Comparison of ENCODE assay signal across 8 mouse cellular contexts in the genomic region with DNA sequence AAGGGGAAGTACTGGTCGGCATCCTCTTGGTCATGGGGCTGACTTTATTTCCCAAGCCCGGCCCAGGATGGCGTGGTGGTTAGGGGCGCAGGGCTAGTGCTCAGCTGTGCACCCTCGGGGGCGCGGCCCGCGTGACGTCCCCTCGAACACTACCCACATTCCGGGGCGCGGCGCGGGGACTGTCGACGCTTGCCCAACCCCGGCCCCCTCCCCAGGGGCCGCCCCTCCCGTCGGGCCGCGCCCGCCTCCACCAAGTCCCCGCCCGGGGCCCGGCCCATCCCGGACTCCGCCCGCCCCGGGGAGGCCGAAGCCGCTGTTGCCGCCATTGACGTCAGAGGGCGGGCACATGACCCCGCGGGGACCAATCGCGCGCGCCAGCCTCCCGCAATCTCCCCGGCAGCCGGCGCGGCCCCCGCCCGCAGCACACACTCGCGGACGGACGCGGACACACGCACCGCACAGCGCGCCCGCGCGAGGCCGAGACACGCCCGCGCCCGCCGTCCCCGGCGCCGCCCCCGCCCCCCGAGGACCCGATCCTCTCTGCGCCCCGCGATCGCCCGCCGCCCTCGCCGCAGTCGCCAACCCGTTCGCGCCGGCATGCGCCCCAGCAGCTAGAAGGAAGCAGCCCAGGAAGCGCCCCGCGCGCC. TPM values are rescaled to one million over a fixed set of nuclear protein-coding genes. Genes with fewer than 3 reads are reported as not detected.
DNase-seq lines count a peak whose midpoint lies in the region; ATAC-seq lines count a peak whose summit lies in the region.

No protein-coding gene starts in this region.

- intact Hi-C loops in left cerebral cortex, postnatal 10 days (cut with DNase I), result loop anchor here (5.0 kb wide), 1 partner anchor 81 kb away; no protein-coding TSS in a partner anchor

- ATAC-seq in inflammation-experienced regulatory T-cells, adult 6 months, result peak; percentile 64
- peak; percentile 53 for ATAC-seq in megakaryocyte progenitor cell, adult 5-6 weeks (replicated peaks; ENCODE audit: poor library complexity)

- peak; percentile 97 to 98 for DNase-seq in adrenal gland, adult (ENCODE audit: inconsistent age in 2 of 2, low spot score in 1 of 2)
- peak; percentile 92 for DNase-seq in embryo, embryonic 10 days (ENCODE audit: low spot score)
- peak; percentile 95 for DNase-seq in gastrocnemius, postnatal 10 days
- peak; percentile 94 to 97 for DNase-seq in left cerebral cortex, postnatal 10 days (ENCODE audit: extremely low spot score in 1 of 2, low spot score in 2 of 2)
- DNase-seq in right cerebral cortex, postnatal 10 days (ENCODE audit: low spot score in 2 of 2), result peak; percentile 97
- DNase-seq in urinary bladder, postnatal 14 days (ENCODE audit: low spot score), result peak; percentile 96

RNA-seq across cellular contexts. Expression of a gene that starts 0.4 kb away (rescaled TPM):
- total RNA-seq in gastrocnemius, postnatal 10 days (2021), result 10 to 100 TPM; 18.7 to 23.7 TPM
- 10 to 100 TPM; 23.9 to 28.7 (median 25.5) TPM for polyA plus RNA-seq in inflammation-experienced regulatory T-cells, adult 6 months (2017; shearing (Covaris generic))
- 100 to 1,000 TPM; 369 to 379 TPM for total RNA-seq in left cerebral cortex, postnatal 10 days (2021)
- 36.5 and 37.5 TPM in 2 replicates for total RNA-seq in megakaryocyte progenitor cell, adult 5-6 weeks (2015)
- 9.5 TPM in 2 replicates for total RNA-seq in megakaryocyte progenitor cell, adult 5-6 weeks (2017)

Comparison
In these comparisons a context has a peak if more than half of its experiments do, and no peak if none do; other contexts are left out.
1. Peak in every context shown above with its lines: DNase-seq and ATAC-seq.
2. RNA of a gene that starts 0.4 kb away (total RNA-seq): 369 to 379 TPM in left cerebral cortex, postnatal 10 days; 9.5 to 37.5 TPM in megakaryocyte progenitor cell, adult 5-6 weeks and 18.7 to 23.7 TPM in gastrocnemius, postnatal 10 days; every median in the first group is over 4 times any median in the second.